Mouse (Mus musculus) thymus, adult 18-20 months (tissue): Measurements from ENCODE around the gene Neil1.
A peak's percentile ranks its signal among the peaks of the same experiment; 100 is the strongest.

Experiments
- DNase-seq, 2 experiments: peaks; one replicate each; pipeline ENCODE4 v3.0.0; 2022; ENCODE audit warnings: mixed read lengths in 2 of 2

Gene Neil1

DNA sequence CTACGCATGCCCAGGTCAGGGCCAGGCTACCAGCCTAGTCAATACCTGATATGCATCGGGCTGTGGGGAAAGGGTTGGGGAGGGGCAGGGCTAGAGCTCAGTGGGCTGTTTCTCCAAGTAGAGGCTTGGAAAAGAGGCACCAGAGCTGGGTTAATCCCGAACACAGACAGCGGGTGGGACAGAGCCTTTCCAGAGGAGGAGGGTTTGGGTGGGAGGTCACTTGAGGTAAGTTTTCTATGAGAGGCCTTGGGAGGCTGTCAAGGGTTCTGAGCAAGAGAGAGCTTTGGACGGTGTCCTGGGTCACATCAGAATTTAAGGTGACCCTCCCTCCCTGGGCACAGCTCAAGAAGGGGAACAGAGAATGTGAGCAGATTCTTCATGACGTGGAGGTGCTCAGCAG lies 9.6 kb downstream of the Neil1 start:
- DNase-seq = no peak

DNA sequence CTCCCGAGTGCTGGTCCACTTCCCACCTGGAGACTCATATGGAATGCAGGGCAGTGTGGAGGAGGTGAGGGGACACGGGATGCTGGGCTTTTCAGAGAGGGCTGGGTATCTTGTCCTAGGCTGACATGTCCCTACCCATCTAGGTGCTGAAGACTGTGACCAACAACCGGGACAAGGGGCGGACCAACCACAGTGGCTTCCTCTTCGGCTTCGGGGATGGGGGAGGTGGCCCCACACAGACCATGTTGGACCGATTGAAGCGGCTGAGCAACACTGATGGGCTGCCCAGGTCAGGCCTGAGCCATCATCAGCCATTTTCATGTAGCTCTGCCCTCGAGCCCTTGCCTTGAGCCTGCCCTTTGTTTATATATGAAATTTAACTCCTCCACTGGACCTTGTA lies 10.3 kb downstream of the Neil1 start:
- no peak for DNase-seq

DNA sequence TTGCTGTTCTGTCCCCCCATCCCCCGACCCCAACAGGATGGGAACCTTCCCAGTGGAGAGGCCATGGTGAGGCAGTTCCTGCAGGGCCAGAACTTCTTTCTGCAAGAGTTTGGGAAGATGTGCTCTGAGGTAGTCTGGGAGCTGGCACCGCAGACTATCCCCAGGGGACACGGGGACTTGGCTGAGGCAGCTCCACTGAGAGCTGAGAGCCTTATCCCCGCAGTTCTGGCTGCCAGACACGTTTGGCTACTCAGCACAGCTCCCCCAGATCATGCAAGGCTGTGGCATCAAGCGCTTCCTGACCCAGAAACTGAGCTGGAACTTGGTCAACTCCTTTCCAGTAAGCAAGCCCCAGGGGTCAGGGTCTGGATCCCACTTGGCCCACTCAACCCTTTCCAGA lies 10.9 kb downstream of the Neil1 start:
- DNase-seq = no peak

DNA sequence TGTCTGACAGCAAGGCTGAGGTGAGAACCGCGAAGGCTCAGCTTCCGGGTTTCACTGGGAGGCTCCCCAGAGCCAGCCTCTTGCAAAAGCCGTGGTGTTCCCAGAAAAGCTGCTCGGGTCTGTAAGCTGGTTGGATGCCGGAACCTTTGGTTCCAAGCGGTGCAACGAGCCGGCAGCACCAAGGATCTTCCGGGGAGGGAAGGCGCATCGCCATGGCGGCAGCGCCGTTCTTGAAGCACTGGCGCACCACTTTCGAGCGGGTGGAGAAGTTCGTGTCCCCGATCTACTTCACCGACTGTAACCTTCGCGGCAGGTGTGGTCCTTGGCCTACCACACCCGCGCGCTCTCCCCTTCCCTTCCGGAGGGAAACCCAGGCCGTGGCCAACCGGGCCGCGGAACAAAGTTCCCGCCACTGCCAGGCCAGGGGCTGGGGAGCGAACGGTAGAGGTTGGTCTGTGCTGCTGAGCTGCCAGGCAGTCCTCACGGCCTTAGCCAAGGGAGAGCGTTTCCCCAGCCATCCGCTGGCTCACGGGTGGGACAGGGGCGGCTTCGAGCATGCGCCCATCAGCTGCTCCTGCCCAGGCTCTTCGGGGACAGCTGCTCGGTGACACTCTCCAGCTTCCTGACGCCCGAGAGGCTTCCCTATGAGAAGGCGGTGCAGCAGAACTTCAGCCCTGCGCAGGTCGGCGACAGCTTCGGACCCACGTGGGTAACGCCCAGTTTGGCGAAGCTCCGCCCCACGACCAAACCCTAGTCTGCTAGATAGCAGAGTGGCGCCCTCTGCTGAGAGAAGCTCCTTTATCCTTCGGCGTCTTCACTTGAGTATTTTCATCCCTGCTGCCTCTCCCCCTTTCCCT lies 17.3 kb downstream of the Neil1 start, which contains the start of gene Man2c1:
Gene Man2c1 (plus strand): TSS at position 114 of the 857 bp plus-strand sequence.
- peak; percentile 84 to 89 for DNase-seq

DNA sequence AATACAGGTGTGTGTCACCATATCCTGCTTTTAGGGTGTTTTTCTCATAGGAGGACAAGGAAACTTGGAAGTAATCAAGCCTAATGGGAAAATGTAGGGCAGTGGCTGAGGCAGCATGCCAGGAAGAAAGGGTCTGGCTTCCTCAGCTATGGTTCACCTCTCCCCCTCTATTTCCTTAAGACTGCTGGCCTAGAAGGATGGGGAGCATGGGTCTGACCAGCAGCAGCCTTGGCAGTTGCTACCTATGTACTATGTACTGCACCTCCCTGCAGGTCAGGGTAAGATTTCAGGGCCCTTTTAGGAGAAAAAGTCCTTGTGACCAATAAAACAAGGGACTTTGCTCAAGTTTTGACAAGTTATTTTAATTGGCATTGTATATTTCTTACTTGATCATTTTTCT lies 18.5 kb downstream of the Neil1 start:
- no peak for DNase-seq

DNA sequence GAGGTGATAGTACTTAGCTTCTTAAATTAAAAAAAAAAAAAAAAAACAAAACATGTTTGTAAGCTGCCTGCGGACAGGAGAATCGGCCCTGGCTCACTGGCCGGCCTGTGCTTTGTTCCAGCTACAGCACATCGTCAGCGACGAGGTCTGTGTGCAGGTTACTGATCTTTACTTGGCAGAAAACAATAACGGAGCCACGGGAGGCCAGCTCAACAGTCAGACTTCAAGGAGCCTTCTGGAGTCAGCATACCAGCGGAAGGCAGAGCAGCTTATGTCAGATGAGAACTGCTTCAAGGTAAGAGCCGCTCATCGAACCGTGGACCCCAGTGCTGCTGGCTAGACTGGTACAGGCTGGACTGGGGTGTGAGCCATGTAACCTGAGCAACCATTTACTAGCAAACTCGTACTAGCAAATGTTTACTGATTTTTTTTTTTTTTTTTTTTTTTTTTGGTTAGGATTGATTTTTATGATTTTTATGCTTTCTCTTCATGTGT lies 30.8 kb downstream of the Neil1 start:
- DNase-seq = no peak
